9 mouse cellular contexts compared by ENCODE assay signal in the genomic region with DNA sequence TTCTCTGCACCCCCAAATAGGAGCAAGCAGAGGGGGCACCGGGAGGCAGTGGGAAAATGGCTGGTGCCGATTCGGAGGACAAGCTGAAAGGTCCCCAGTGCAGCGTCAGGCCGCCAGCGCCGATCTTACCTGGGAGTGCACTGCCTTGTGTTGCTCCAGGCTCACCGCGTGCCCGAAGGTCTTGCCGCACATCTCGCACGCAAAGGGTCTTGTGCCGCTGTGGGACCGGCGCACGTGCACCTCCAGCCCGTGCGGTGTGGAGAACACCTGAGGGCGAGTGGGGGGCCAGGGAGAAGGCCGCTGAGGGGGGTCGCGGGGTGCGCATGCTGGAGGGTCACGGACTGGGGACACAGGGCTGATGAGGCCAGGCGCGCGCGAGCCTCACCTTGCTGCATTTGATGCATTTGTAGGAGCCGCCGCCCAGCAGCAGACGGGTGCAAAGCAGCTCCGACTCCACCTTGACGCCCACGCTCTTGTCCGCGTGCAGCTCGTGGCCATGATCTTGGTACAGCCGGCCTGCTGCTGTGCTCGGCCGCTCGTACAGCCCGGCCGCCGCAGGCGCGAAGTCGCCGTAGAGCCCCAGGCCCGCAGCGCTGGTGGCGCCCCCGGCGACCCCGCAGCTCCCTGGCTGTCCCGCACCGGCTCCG. TPM values are rescaled to one million over a fixed set of nuclear protein-coding genes. Genes with fewer than 3 reads are reported as not detected.
DNase-seq lines count a peak whose midpoint lies in the region; ATAC-seq lines count a peak whose summit lies in the region.
"Had no signal": no experiment of that assay in that cellular context is flagged by ENCODE, and none has a peak within 500 bp of the region (broad histone marks: within the 10 kb centered on the region; RNA-seq: fewer than 3 reads in every experiment).

No protein-coding gene starts in this region.

- no peaks in the 10 kb centered on the region for H3K9me3 ChIP-seq in forebrain, embryonic 14.5 days (replicated peaks; ENCODE audit: control insufficient read depth, low read length)
- no peaks in the 10 kb centered on the region for H3K9me3 ChIP-seq in liver, embryonic 16.5 days (replicated peaks; ENCODE audit: control insufficient read depth, low read length)

- DNase-seq in gastrocnemius, postnatal 10 days: peak; percentile 8
- DNase-seq in gastrocnemius, postnatal 36 days: no peak
- DNase-seq in ES-CJ7 (ENCODE audit: low read depth, low spot score): peak; percentile 34
- DNase-seq in forebrain, embryonic 14.5 days (ENCODE audit: low spot score): no peak
- DNase-seq in frontal cortex, postnatal 36 days (ENCODE audit: low spot score in 2 of 2): no peak
- DNase-seq in adrenal gland, adult 8-10 months: no peak

- WGBS in forebrain, embryonic 14.5 days: under 1% methylated on average over 52 of the region's 58 CpGs
- 18% methylated on average over 58 of the region's 58 CpGs for WGBS in liver, embryonic 16.5 days (ENCODE audit: insufficient replicate concordance)

- peaks cover 95% of the 10 kb centered on the region for H3K27me3 ChIP-seq in forebrain, embryonic 14.5 days (replicated peaks; ENCODE audit: control insufficient read depth, insufficient read depth, low read length)
- H3K27me3 ChIP-seq in liver, embryonic 16.5 days (ENCODE audit: control insufficient read depth, insufficient read depth, low read depth, low read length): peaks cover 80% of the 10 kb centered on the region
- H3K27me3 ChIP-seq: CH12.LX had no signal

- peak overlapping the region; percentile 25 for H3K4me3 ChIP-seq in forebrain, embryonic 14.5 days (ENCODE audit: low read depth, low read length)
- peak overlapping the region; percentile 41 for H3K4me3 ChIP-seq in liver, embryonic 16.5 days (ENCODE audit: low read depth, low read length)

- peaks cover 8% of the 10 kb centered on the region for H3K4me1 ChIP-seq in forebrain, embryonic 14.5 days (ENCODE audit: control insufficient read depth, insufficient read depth, low read length)
- H3K4me1 ChIP-seq in liver, embryonic 16.5 days (ENCODE audit: control insufficient read depth, low read depth, low read length): peaks cover 13% of the 10 kb centered on the region; the same call in 1 of the 2 replicates

- intact Hi-C loops in gastrocnemius, postnatal 36 days (cut with DNase I): no loop called here

- H3K27ac ChIP-seq in forebrain, embryonic 14.5 days (ENCODE audit: low read depth, low read length): no peak overlapping the region
- no peak overlapping the region for H3K27ac ChIP-seq in liver, embryonic 16.5 days (ENCODE audit: low read length)

- no peaks in the 10 kb centered on the region for H3K36me3 ChIP-seq in forebrain, embryonic 14.5 days (ENCODE audit: control insufficient read depth, insufficient read depth, low read length)
- no peaks in the 10 kb centered on the region for H3K36me3 ChIP-seq in liver, embryonic 16.5 days (ENCODE audit: control insufficient read depth, insufficient read depth)

- H3K4me2 ChIP-seq in forebrain, embryonic 14.5 days (ENCODE audit: low read length): peak overlapping the region; percentile 45
- peak overlapping the region; percentile 36 for H3K4me2 ChIP-seq in liver, embryonic 16.5 days (ENCODE audit: low read depth, low read length)

- no peak overlapping the region for H3K9ac ChIP-seq in forebrain, embryonic 14.5 days (ENCODE audit: low read length)
- H3K9ac ChIP-seq in liver, embryonic 16.5 days (ENCODE audit: low read depth, low read length): no peak overlapping the region

- peak; percentile 22 for ATAC-seq in forebrain, embryonic 14.5 days
- no peak for ATAC-seq in liver, embryonic 16.5 days (ENCODE audit: low read depth)
- no peak for ATAC-seq in inflammation-experienced regulatory T-cells, adult 6 months

RNA-seq across cellular contexts. Expression of a gene that starts 4.7 kb away (rescaled TPM):
- total RNA-seq in gastrocnemius, postnatal 10 days (2021): under 1 TPM; 0.12 to 0.25 TPM
- total RNA-seq in gastrocnemius, postnatal 36 days (2021): under 1 TPM in 1 of 2 experiments, not detected in 1; 0.54 TPM
- not detected in 2 replicates for polyA plus RNA-seq in forebrain, embryonic 14.5 days (2014; fragmentation: Nextera tagmentation; extraction: Ambion mirVana)
- polyA plus RNA-seq in liver, embryonic 16.5 days (2015; fragmentation: Nextera tagmentation; extraction: Ambion mirVana): 1.4 and 1.5 TPM in 2 replicates
- 1 to 10 TPM; 2.0 to 7.4 (median 5.5) TPM for polyA plus RNA-seq in inflammation-experienced regulatory T-cells, adult 6 months (2017; shearing (Covaris generic))
- under 1 TPM in 2 of 4 experiments, not detected in 2; 0.09 to 0.17 TPM for total RNA-seq in adrenal gland, adult 8-10 months (2022)

Comparison
In these comparisons a context has a peak if more than half of its experiments do, and no peak if none do; other contexts are left out.
1. DNase-seq: peak in gastrocnemius, postnatal 10 days (single experiment) and ES-CJ7 (single experiment); none in gastrocnemius, postnatal 36 days (0 of 2), forebrain, embryonic 14.5 days (single experiment), frontal cortex, postnatal 36 days (0 of 2) and adrenal gland, adult 8-10 months (single experiment).